Mouse (Mus musculus) cerebellum, postnatal 10 days (tissue): ENCODE results near the gene Pdcd2.
"Not testable (repeated sequence)": the region's sequence is repeated elsewhere in the genome, so short reads cannot be mapped to it uniquely, and the experiment has no call there.

Experiments
- DNase-seq, 2 experiments: peaks; one replicate each; pipeline ENCODE4 v3.0.0; 2021; ENCODE audit warnings: mixed read lengths in 2 of 2

Pdcd2 gene

DNA sequence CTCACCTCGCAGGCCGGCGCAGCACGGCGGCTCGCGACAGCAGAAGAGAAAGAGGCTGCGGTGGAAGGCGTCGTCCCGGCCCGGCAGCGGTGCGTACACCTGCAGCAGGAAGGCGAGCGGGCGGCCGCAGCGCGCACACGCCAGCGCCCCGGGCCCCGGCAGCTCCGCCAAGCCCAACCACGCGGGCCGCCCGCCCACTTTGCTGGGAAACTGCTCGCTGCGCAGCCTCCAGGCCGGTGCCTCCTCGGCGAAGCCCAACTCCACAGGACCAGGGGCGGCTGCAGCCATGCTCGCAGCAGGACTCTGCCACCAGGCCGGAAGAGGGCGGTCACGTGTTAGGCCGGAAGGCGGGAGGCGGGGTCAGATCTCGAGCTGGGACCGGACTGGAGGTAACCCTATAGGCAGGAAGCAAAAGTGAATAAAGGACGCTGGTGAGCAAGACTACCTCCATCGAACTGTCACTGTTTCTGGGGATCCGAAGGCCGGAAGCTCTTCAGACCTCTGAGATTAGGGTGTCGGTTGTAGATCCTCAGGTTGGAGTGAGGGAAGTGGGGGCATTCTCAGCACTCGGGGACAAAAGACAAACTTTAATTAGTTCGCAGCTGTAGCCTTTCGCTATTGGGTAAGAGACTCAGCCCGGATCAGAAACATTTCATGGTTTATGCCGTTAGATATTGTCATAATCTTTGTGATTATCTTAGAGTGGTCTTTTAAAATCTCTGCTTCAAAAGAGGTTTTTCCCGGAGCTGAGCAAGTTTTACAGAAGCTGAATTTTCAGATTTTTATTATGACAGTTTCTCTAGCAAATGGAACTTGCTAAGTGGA is at the start of gene Pdcd2:
Pdcd2 (minus strand) TSS at position 316 of the 825 bp plus-strand sequence.
- peak; percentile 97 to 98 for DNase-seq

DNA sequence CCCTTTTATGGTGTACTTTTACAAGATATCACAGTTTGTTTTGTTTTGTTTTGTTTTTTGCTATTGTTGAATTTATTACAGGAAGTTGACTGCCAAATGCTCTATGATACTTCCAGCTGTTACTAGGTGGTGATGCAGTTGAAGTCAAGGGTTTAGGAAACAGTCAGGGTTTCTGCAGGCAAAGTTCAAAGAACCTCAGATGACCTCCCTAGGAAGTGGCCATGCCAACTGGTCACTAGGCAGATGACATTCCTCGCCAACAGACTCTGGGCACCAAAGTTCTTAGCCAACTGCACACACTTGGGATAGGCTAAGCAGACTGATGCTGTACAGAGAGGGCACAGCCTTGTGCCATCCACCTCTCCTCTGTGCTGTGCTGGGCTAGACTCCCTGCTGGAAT is 48.0 kb upstream of the Pdcd2 start:
- no peak for DNase-seq

DNA sequence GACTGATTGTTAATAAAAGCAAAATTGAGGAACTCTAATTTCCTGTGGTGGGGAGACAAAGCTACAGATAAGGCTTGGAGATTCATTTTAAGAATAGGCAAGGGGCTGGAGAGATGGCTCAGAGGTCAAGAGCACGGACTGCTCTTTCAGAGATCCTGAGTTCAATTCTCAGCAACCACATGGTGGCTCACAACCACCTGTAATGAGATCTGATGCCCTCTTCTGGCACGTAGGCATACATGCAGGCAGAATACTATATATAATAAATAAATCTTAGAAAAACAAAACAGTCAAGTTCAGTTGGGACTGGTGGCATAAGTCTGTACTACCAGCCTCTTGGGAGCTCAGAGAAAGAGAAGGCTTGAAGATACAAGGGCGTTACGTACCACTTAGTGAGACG is 39.8 kb upstream of the Pdcd2 start:
- DNase-seq, result no peak

DNA sequence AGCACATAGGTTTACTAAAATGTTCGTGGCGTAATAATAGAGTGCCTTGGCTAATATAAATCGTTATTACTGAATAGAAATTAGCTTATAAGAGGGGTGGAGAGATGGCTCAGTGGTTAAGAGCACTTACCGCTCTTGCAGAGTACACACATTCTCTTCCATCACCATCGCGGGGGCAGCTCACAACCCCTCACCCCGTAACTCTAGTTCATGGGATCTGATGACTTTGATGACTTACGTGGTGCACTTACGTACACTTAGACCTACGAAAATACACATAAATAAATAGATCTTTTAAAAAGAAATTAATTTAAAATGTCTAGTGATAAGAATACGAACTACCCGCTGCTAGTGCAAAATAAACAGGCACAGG is 37.8 kb upstream of the Pdcd2 start:
- DNase-seq, result peak; percentile 31 to 51

DNA sequence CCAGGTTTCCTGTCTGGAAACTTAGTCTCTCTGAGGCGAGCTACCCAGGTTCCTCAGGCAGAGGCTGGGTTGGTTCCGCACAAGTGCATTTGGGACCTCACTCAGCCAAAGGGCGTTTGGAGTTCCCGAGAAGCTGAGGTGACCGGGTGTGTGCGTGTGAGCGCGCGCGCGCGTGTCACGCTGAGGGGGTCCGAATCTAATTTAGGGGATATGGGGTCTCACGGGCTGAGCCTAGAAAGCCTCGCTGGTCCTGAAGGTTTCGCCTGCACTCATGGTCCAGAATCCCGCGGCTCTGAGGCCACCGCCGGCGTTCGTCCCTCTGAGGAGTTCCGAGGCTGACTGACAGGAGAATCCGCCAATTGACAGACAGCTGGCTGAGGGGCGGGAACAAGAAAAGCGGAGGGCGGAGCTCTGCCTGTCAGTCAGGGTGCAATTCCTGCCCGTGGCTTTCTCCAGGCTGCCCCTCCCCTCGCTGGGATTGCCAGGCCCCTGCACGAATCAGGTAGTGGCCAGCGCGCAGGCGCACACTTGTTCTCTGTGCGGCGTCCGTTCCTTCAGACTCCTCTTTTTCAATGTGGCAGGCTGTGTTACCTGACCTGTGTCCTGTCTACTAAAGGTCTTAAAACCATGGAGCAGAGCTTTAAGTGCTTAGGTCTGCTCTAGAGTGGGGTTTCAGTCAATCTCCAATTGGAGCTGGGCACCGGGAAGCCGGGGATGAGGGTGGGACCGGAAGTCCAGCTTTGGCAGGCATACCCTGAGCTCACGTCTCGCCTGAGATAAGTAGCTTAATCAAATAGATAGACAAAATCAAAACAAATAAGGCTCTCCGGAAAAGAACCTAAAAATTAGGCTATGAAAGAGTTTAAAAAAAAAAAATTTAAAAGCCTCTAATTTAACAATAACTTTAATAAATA is 37.2 kb upstream of the Pdcd2 start, which contains the start of gene Prdm9:
Prdm9 (minus strand) TSS at position 341 of the 914 bp plus-strand sequence.
- DNase-seq, result peak; percentile 99 to 100

DNA sequence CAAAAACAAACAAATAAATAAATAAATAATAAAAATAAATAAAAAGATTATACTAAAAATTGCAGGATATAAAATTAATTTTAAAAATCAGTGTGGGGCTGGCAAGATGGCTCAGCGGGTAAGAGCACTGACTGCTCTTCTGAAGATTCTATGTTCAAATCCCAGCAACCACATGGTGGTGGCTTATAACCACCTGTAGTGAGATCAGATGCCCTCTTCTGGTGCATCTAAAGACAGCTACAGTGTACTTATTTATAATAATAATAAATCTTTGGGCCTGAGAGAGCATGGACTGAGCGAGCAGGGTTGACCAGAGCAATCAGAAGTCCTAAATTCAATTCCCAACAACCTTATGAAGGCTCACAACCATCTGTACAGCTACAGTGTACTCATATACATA is 32.8 kb upstream of the Pdcd2 start:
- DNase-seq, result no peak

DNA sequence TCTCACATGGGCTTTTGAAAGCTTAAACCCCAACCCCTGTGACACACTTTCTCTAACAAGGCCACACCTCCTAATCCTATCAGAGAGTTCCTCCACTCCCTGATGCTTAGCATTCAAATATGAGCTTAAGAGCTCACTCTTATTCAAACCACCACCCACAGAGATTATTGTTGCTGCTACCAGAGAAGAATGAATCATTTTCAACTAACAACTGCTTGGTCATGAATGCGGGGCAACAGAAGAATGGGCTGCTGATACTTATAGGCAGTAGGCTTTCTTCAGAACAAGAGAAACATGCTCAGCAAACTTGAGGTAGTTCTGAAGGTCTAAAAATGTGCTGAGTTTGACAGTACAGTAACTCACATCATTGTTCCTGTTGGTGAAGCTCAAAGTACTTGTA is 22.6 kb upstream of the Pdcd2 start:
- no peak for DNase-seq

DNA sequence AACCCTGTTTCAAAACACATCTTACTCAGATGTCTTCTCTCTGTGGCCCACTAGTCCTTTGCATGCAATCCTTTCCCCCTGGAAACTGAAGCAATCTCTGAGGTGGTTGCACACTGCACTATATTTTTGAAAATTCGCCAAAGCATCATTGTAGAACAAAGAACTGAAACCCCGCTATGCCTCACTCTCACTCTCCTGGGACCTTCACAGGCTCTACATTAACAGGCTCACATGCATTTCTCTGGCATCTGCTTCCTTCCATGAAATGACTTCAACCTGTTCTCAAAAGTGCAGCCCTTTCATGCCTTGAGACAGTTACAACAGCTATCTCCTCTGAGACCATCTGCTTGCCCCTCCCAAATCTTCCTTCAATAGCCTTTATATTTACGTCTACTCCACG is 19.3 kb upstream of the Pdcd2 start:
- no peak for DNase-seq

DNA sequence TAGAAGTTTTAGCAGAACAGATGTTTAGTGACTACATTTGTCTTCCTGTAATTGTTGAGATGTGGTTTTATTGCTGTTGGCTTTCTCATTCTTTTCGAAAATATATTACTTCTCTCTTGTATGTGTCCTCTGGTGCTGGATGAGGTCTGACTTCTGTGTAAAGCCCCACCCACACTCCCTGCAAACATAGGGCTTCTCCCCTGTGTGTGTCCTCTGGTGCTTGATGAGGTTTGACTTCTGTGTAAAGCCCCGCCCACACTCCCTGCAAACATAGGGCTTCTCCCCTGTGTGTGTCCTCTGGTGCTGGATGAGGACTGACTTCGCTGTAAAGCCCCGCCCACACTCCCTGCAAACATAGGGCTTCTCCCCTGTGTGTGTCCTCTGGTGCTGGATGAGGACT is 16.8 kb upstream of the Pdcd2 start:
- DNase-seq, result not testable (repeated sequence)

DNA sequence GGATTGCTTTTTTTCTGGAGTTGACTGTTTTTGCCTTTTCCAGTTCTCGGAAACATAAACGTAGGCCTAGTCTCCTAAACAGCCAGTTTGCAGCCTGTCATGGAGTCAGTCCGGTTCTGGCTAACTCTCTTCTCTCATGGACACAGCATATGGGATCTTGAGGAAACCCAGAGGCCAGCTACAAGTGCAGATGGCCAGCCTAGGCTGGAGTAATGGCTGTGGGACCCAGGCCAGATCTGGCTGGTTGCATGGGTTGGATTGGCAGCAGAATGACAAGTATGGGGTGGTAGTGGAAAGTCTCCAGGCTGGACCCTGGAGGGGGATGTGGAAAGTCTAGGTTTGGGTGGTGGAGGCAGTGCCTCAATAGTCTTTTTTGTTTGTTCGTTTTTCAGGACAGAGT is 13.2 kb upstream of the Pdcd2 start:
- peak; percentile 43 to 64 for DNase-seq

DNA sequence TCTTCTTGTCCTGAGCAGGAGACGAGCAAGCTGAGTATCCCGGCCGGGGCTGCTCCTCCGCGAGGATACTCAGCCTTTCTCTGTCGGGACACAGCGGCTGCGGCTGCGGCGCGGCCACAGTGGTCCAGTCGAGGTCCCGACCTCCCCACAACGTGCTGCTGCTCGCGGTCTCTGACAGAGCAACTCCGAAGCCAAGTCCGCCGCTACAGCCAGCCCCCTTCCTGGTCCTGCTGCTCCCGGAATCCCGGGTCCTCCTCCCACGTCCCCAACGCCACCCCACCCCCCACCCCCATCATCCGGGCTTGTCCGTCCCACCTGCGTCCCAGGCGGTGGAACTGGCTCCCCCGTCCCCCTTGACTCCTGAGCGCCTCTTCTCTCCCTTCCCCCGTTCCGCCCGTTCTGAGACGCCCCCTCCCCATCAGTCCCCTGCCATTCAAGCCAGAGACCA is 9.4 kb upstream of the Pdcd2 start:
- DNase-seq, result peak; percentile 42 to 52

DNA sequence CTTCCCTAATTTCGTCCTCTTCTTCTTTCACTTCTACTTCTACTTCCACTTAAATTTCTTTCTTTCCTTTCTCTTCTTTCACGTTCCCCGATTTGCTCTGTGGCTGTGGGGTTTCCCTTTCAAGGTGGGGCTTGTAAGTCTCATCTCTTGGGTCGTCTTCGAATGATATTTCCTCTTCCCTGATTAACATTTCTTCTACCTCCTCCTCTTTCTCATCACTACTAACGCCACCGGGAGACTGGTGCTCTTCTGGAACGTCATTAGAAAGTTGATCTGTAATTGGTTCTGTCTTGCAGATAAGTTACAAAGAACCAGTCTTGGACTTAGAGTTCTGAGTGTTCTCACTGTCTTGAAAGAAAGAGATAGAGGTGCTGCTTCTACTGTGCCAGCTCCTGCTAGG is 8.8 kb upstream of the Pdcd2 start:
- DNase-seq, result no peak

DNA sequence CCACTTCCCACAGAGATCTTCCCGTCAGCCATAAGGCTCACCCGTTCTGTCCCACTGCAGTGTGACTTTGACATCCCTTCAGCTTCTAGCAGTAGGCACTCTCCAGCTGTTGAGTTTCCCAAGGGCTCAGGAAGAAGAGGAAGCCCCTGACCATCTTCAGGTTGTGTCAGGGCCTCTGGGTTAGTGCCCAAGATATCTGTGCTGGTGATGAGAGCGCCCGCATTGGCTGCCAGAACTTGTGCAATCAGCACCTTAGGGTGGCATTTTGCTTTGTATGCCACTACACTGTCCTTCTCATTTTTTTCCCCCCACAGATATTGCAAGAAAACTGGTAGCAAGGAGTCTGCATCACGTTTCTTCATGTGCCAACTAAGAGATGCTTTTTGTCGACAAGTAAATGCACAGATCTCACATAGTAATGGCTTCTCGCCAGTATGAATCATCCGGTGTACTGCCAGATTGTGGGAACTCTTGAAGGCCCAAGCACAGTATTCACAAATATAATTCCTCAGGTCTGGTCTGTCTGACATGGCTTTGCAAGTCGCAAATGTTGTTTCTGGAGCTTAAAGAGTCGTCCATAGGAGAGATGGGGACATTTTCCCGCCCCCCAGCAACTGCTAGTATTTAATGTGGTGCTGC is 8.2 kb upstream of the Pdcd2 start:
- no peak for DNase-seq

DNA sequence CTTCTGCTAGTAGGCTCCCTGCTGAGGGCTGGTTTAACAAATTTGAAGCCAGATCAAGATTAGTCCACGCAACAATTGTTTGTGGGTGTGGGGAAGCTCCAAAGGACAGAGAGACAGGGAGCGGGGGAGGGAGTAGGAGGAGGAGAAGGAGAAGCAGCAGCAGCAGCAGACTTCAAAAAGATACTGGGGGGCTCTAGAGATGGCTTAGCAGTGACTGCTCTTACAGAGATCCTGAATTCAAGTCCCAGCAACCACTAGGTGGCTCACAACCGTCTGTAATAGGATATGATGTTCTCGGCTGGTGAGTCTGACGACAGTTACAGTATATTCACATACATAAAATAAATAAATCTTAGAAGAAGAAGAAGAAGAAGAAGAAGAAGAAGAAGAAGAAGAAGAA is 3.0 kb upstream of the Pdcd2 start:
- peak; percentile 71 for DNase-seq

DNA sequence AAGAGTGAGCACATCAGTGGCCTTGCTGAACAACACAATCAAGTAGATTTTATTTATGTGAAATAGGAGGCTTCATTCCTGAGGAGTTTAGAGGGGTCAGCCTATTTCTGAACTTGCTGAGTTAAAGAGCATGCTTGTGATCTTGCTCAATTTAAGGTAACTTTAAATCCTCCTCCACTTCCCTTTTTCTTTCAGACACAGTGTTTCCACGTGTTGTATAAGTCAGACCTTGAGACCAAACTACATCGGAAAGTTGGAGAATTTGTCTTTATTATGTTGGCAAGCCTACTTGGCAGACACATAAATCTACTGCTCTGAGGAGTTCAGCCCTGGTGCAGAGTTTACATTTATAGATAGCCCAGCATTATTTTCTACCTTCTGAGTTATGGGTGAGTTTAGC is 1.8 kb upstream of the Pdcd2 start:
- no peak for DNase-seq

DNA sequence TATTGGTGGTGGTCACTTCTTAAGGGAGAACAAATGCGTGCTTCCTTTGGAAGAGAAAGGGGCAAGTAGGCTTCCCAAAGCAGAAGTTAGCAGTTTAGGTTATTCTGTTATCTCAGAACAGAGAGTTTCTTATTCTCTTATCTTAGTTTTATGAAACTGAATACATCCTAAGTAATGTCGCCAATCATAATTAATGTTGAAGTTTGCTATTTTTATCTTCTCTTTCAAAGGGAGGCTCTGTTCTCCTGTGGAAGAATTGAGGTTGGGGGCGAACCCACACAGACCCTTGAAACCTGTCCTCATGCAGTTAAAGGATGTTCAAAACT is 673 bp upstream of the Pdcd2 start:
- no peak for DNase-seq

DNA sequence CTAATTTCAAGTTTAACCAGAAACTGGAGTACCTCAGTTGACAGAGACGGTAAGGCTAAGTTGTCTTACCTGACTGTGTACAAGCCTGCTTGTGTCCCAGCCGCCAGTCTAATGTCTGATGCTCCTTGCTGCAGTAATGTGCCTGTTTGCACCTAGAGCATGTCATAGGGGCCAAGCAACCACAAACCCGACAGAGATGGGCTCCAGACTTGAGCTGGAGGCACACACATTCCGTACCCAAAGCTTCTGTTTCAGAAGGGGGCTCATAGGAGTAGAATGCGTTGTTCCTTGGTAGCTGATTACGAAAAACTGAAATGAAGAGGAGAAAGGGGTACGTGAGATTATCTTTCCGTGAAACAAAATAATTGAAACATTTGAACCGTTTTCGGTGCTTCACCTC is 797 bp downstream of the Pdcd2 start:
- DNase-seq, result peak; percentile 7 to 25

DNA sequence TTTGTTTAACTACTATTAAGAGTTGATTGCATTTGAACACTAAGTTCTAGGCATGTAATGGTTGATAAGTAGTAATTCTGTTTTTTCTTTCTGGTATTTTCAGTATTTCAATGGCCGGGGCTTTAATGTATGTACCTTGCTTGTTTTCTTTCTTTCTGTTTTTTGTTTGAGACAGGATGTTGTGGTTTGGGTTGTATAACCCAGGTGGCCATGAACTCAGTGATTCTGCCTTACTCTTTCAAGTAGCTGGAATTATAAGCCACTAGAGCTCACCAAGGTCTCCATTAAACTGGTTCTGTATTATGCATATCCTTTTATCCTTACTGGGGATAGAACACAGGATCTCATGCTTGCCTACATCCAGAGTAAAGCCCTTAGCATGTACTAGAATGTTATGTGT is 8.3 kb downstream of the Pdcd2 start:
- no peak for DNase-seq

DNA sequence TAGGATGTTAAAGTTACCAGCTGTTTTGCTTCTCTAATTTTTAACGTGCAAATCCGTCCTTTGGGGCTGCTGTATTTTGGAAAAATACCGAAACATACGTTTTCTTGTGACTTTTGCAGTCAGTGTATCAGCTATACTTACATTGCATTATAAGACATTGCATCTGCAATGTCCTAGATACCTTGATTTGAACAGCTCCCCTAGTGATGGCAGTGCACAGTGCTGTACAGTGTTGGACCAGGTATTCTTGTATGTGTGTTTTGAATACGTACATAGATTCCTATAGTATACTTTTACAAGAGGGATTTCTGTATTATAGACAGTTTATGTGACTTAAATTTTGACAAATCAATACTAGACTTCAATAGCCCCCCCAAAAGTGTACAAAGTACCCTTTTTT is 8.9 kb downstream of the Pdcd2 start:
- no peak for DNase-seq

DNA sequence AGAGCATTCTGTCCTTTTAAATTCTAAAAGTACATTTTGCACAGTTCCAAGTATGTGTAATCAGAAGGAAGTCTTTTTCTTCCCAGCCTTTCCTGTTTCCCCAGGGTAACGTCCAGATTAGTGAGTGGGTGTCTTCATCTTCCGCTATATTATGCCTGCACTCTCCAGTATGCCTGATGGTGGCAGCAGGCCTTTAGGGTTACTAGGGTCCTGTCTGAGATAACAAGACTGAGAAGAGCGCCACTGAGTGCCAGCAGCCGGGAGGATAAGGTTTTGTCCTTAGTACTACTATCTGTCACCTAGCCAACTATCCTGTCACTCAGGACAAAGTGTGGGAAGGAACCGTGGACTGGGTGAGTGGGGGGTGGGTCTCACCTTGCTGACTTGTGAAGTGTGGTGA is 9.3 kb downstream of the Pdcd2 start:
- no peak for DNase-seq

DNA sequence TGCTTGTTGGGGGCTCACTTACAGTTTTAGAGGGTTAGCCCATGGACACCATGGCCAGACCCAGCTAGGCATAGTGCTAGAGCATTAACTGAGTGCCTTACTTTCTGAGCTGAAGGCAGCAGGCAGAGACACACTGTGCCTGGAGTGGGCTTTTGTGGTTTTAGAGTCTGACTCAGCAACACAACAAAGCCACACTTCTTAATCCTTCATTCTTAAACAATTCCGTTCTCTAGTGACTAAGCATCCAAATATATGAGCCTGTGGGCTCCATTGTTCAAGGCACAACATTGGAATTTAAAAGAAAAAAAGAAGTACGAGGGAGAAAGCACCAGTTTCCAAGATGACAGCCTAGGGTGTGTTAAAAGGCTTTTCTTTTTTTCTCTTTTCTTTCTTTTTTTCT is 16.4 kb downstream of the Pdcd2 start:
- no peak for DNase-seq

DNA sequence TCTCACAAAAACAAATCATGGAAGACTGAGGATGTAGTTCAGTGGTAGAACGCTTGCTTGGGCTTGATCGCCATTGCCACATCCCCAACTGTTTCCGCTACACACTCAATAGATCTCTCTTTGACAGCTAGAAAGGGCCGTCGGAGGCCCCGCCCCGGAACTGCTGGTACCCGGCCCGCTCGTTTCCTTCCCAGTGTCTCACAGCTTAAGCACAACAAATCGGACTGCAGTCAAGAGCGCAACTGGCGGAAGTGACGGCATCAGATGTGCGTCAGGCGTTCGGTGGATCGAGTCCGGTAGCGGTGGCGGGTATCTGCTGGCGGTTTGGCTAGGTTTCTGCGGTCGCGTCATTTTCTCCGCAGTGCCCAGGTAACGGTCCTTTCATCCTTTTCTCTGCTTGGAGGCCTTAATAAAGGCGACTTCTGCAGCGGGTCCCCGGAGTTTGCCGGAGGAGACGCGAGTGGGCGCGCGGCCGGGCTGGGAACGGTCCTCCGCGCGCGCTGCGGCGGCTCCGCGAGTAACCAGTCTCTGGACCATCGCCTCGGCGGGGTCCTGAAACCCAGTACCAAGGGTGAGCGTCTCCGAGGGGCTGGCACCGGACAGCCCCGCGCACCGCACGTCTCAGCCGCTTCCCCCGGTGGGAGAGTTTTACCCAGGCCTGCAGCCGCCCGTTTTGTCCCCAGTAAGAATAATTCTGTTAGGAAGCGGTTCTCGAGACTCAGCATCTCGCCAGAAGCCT is 27.3 kb downstream of the Pdcd2 start, which contains the start of the genes Psmb1 and Tbp:
Psmb1 (minus strand) TSS at position 96 of the 739 bp plus-strand sequence.
Tbp (plus strand) TSS at position 233 of the 739 bp plus-strand sequence.
- peak; percentile 98 for DNase-seq

DNA sequence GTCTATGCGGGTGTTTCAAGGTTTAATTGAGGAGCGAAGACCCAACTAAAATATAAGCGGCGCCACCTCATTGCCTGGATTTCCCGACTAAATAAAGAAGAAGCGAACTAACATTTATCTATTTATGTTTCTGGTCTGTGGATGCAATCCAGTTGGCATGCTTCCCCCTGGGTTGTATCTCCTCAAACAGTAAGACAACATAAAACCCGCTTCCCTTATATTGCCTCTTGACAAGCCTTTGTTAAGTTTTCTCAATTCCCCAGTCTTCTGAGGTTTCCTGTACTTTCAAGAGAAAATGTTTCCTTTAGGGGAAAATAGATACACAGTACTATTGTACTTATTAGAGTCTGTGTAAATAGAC is 28.4 kb downstream of the Pdcd2 start:
- DNase-seq, result peak; percentile 46 to 63
